Mouse (Mus musculus) liver, embryonic 14.5 days (tissue): Measurements from ENCODE around the gene Tmem81.

ENCODE experiments used
- CTCF ChIP-seq: IDR thresholded peaks from 2 replicates; pipeline ENCODE4 v1.5.1; 2016; ENCODE audit warnings: antibody characterized with exemption, low read depth, control low read depth
- EP300 ChIP-seq: IDR thresholded peaks from 2 replicates; pipeline ENCODE4 v1.6.1; 2016; ENCODE audit warnings: antibody characterized with exemption, low read depth

DNA sequence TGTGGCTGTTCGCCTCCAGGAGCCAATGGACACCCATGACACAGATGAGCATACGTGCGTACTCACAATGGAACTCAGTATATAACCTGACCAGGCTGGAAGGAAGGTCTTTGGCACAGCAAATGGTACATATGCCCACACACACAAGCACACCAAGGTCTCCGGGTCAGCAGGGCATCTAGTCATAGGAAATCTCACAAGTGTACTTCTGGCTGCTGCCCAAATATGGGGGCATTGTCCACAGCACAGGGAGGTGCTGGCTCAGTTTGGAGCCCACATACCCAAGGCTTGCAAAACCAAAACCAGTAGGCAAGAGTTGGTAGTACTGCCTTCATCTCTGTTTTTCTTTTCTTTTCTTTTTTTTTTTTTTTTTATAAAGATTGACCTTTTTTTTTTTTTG, 29.5 kb downstream of the Tmem81 start:
- no peak for TF ChIP-seq CTCF
- no peak for TF ChIP-seq EP300
